Mouse (Mus musculus) forebrain, postnatal 0 days (tissue): Measurements from ENCODE around the gene Smpd3. TPM values are rescaled to one million over a fixed set of nuclear protein-coding genes. Genes with fewer than 3 reads are reported as not detected.
"Not testable (repeated sequence)": the region's sequence is repeated elsewhere in the genome, so short reads cannot be mapped to it uniquely, and the experiment has no call there.

Source experiments
- ATAC-seq: fragments of 200-750 bp; cut with Nextera tagmentation; 2 replicates; pipeline ENCODE4 v1.8.0; 2017; ENCODE audit warnings: mild to moderate bottlenecking, moderate library complexity
- DNase-seq: peaks from one replicate; pipeline ENCODE4 v3.0.0-alpha.2; 2015
- H3K27ac ChIP-seq: fragments of 300-500 bp; sonication (generic); 2 replicates; pipeline ENCODE4 v1.5.1; 2014; ENCODE audit warnings: low read depth, mild to moderate bottlenecking, antibody characterized with exemption, low read length, moderate library complexity, mixed read lengths
- H3K27me3 ChIP-seq: fragments of 300-500 bp; sonication (generic); 2 replicates; pipeline ENCODE4 v1.6.1; 2014; ENCODE audit warnings: mild to moderate bottlenecking, low read length, mixed read lengths; ENCODE audit not compliant: insufficient read depth
- H3K36me3 ChIP-seq: fragments of 300-500 bp; sonication (generic); 2 replicates; pipeline ENCODE4 v1.6.1; 2014; ENCODE audit warnings: mild to moderate bottlenecking, moderate library complexity; ENCODE audit not compliant: insufficient read depth
- H3K4me1 ChIP-seq: fragments of 300-500 bp; sonication (generic); 2 replicates; pipeline ENCODE4 v1.6.1; 2014; ENCODE audit warnings: antibody characterized with exemption; ENCODE audit not compliant: insufficient read depth
- H3K4me2 ChIP-seq: fragments of 300-500 bp; sonication (generic); 2 replicates; pipeline ENCODE4 v1.6.1; 2014; ENCODE audit warnings: low read depth, mild to moderate bottlenecking, moderate library complexity
- H3K4me3 ChIP-seq: fragments of 300-500 bp; sonication (generic); 2 replicates; pipeline ENCODE4 v1.5.1; 2014; ENCODE audit warnings: low read depth, low read length, mixed read lengths
- H3K9ac ChIP-seq: fragments of 300-500 bp; sonication (generic); 2 replicates; pipeline ENCODE4 v1.6.1; 2014; ENCODE audit warnings: mild to moderate bottlenecking
- H3K9me3 ChIP-seq: fragments of 300-500 bp; sonication (generic); 2 replicates; pipeline ENCODE4 v1.6.1; 2016; ENCODE audit warnings: low read length
- CTCF ChIP-seq: sonication (generic); IDR thresholded peaks from 2 replicates; pipeline ENCODE4 v1.5.1; 2016; ENCODE audit warnings: antibody characterized with exemption, control low read depth, low read depth
- WGBS: fragments of 180-500 bp; shearing (Covaris S2); extraction: QIAGEN DNeasy Blood & Tissue Kit; methylation state at CpG from one replicate; pipeline ENCODE4 v1.1.7; 2014; 5-methylcytosine and 5-hydroxymethylcytosine counted together
- polyA plus RNA-seq: library from polyadenylated mRNA; unstranded; fragments of >200 nt; fragmentation: Nextera tagmentation; extraction: Ambion mirVana; gene quantifications from 2 replicates; pipeline ENCODE4 v1.2.1, GENCODE M21; 2015
- total RNA-seq: library from RNA; depleted of rRNA; stranded (reverse); fragments of >200 nt; gene quantifications from 2 replicates; pipeline ENCODE4 v1.2.3, GENCODE M21; 2014

Gene Smpd3
- total and polyA plus RNA-seq, 2 experiments from 2014 or later = 84.8 to 114 TPM

- peaks cover 3% of the 10 kb centered on the region; the same call in 1 of the 2 replicates for H3K36me3 ChIP-seq
- H3K27me3 ChIP-seq = no peaks in the 10 kb centered on the region
- DNase-seq (no peak), ATAC-seq (no peak)
- WGBS = 80% methylated on average over 2 of the region's 2 CpGs
- no peak for TF ChIP-seq CTCF
- no peaks in the 10 kb centered on the region for H3K9me3 ChIP-seq
- H3K4me3 ChIP-seq = no peak overlapping the region
- H3K9ac ChIP-seq = no peak overlapping the region
- no peaks in the 10 kb centered on the region for H3K4me1 ChIP-seq
- H3K4me2 ChIP-seq = no peak overlapping the region
- H3K27ac ChIP-seq = no peak overlapping the region
These were observed 30.2 kb downstream of the Smpd3 start for GRCm38 (mm10) chr8:106307586-106307985.

GRCm38 (mm10) chr8:106306711-106307248 lies 31.0 kb downstream of the Smpd3 start:
- not testable (repeated sequence) for H3K4me1 ChIP-seq, H3K9me3 ChIP-seq, H3K27ac ChIP-seq, H3K4me2 ChIP-seq, H3K27me3 ChIP-seq, H3K9ac ChIP-seq, H3K36me3 ChIP-seq, ATAC-seq, H3K4me3 ChIP-seq, DNase-seq
- 54% methylated on average over 2 of the region's 2 CpGs for WGBS

- Histone ChIP-seq H3K4me2 (no peak overlapping the region), H3K9ac (no peak overlapping the region), H3K4me1 (peaks cover 2% of the 10 kb centered on the region; the same call in 1 of the 2 replicates), H3K27ac (no peak overlapping the region), H3K27me3 (no peaks in the 10 kb centered on the region), H3K4me3 (no peak overlapping the region), H3K9me3 (no peaks in the 10 kb centered on the region), H3K36me3 (peaks cover 3% of the 10 kb centered on the region; the same call in 1 of the 2 replicates)
- ATAC-seq (no peak), DNase-seq (no peak)
- TF ChIP-seq CTCF = no peak
- 89% methylated on average over 1 of the region's 1 CpGs for WGBS
These were observed 31.7 kb downstream of the Smpd3 start for GRCm38 (mm10) chr8:106306076-106306475.

DNA sequence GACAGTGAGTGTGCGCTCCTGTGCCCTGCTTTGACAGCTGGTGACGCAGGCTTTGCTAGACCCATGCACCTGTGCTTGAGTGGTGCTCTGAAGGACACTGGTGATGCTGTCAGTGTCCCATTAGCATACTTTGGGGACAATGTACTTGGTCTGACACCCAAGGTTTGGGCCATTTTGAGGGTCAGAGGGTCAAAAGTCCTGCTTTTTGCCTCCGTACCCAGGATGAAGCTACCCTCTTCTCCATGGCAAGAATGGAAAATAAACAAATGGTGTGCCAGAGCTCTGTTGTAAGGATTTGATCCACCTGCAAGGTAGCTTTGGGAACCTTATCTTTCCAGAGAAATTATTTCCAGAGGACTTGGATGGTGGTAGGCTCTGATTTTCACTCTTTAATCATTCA lies 32.5 kb downstream of the Smpd3 start:
- H3K4me2 ChIP-seq = no peak overlapping the region
- WGBS = 94% methylated on average over 3 of the region's 3 CpGs
- H3K4me3 ChIP-seq = no peak overlapping the region
- H3K4me1 ChIP-seq = peaks cover 9% of the 10 kb centered on the region; the same call in 1 of the 2 replicates
- no peak overlapping the region for H3K27ac ChIP-seq
- H3K27me3 ChIP-seq = no peaks in the 10 kb centered on the region
- H3K9me3 ChIP-seq = no peaks in the 10 kb centered on the region
- no peak for TF ChIP-seq CTCF
- H3K9ac ChIP-seq = no peak overlapping the region
- DNase-seq = no peak
- no peak for ATAC-seq
- H3K36me3 ChIP-seq = peaks cover 3% of the 10 kb centered on the region; the same call in 1 of the 2 replicates

DNA sequence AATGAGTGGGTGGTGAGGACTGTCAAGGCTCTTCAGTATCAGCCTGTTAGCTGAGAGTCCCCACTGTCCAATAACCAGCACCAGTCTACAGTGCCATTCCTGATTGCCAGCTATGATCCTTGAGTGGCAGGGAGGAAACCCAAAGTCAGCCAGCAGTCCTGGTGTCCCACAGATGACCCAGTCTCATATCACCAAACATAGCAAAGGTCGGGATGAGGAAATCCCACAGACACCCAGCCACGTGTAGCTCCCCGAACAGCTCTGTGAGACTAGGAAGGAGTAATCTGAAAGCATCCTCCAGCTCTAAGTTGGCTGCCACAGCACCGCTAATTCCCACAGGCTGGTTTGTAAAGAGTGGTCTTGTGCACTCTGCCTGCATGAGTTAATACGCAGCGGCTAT lies 33.5 kb downstream of the Smpd3 start:
- DNase-seq (no peak), ATAC-seq (no peak)
- H3K27ac ChIP-seq = no peak overlapping the region
- H3K4me2 ChIP-seq = no peak overlapping the region
- whole genome bisulfite sequencing = 86% methylated on average over 6 of the region's 6 CpGs
- H3K4me3 ChIP-seq = no peak overlapping the region
- no peak overlapping the region for H3K9ac ChIP-seq
- H3K27me3 ChIP-seq = no peaks in the 10 kb centered on the region
- no peak for TF ChIP-seq CTCF
- peaks cover 3% of the 10 kb centered on the region; the same call in 1 of the 2 replicates for H3K36me3 ChIP-seq
- no peaks in the 10 kb centered on the region for H3K9me3 ChIP-seq
- H3K4me1 ChIP-seq = peaks cover 9% of the 10 kb centered on the region; the same call in 1 of the 2 replicates

- 31% methylated on average over 9 of the region's 9 CpGs for WGBS
- H3K36me3 ChIP-seq = no peaks in the 10 kb centered on the region
- H3K27ac ChIP-seq = peak overlapping the region; percentile 59
- no peak for TF ChIP-seq CTCF
- peaks cover 9% of the 10 kb centered on the region; the same call in 1 of the 2 replicates for H3K4me1 ChIP-seq
- H3K4me3 ChIP-seq = no peak overlapping the region
- no peaks in the 10 kb centered on the region for H3K27me3 ChIP-seq
- no peaks in the 10 kb centered on the region for H3K9me3 ChIP-seq
- peak overlapping the region; percentile 8 for H3K4me2 ChIP-seq
- DNase-seq (peak; percentile 72), ATAC-seq (peak; percentile 77)
- H3K9ac ChIP-seq = no peak overlapping the region
These were observed 36.8 kb downstream of the Smpd3 start for GRCm38 (mm10) chr8:106300739-106301715.

- Histone ChIP-seq H3K4me1 (peaks cover 9% of the 10 kb centered on the region; the same call in 1 of the 2 replicates), H3K36me3 (no peaks in the 10 kb centered on the region), H3K4me3 (no peak overlapping the region), H3K9ac (no peak overlapping the region), H3K27ac (no peak overlapping the region), H3K9me3 (no peaks in the 10 kb centered on the region), H3K4me2 (no peak overlapping the region), H3K27me3 (no peaks in the 10 kb centered on the region)
- peak; percentile 40; the same call in 1 of the 2 replicates for TF ChIP-seq CTCF
- DNase-seq (no peak), ATAC-seq (no peak)
- 85% methylated on average over 3 of the region's 3 CpGs for WGBS
These were observed 38.1 kb downstream of the Smpd3 start for GRCm38 (mm10) chr8:106299686-106300085.
